In genomic region chr3:54732371-54732770, GRCm38 (mm10) we compare ENCODE assay signal across 21 mouse cellular contexts. TPM values are rescaled to one million over a fixed set of nuclear protein-coding genes. Genes with fewer than 3 reads are reported as not detected.
"Had no signal": no experiment of that assay in that cellular context is flagged by ENCODE, and none has a peak within 500 bp of the region (broad histone marks: within the 10 kb centered on the region; RNA-seq: fewer than 3 reads in every experiment).

No protein-coding gene starts in this region.

- H3K27me3 ChIP-seq: midbrain, embryonic 12.5 days; midbrain, embryonic 15.5 days; neural tube, embryonic 12.5 days; stomach, embryonic 15.5 days had no signal

- DNase-seq: lung, embryonic 14.5 days; lung, postnatal 10 days; lung, postnatal 4 days; right cerebral cortex, postnatal 14 days; thymus, adult 2 months; thymus, postnatal 25 days; thymus, postnatal 4 days had no signal

- H3K4me3 ChIP-seq: midbrain, embryonic 10.5 days; midbrain, embryonic 12.5 days; midbrain, embryonic 15.5 days; neural tube, embryonic 12.5 days; stomach, embryonic 15.5 days had no signal

- H3K9ac ChIP-seq: lung, embryonic 14.5 days; midbrain, embryonic 12.5 days; midbrain, embryonic 15.5 days; neural tube, embryonic 12.5 days; stomach, embryonic 15.5 days had no signal

- H3K4me2 ChIP-seq: midbrain, embryonic 12.5 days; midbrain, embryonic 15.5 days; neural tube, embryonic 12.5 days; stomach, embryonic 15.5 days had no signal

- ATAC-seq: midbrain, embryonic 15.5 days had no signal

- H3K27ac ChIP-seq: midbrain, embryonic 10.5 days; midbrain, embryonic 12.5 days; midbrain, embryonic 15.5 days; neural tube, embryonic 12.5 days; stomach, embryonic 15.5 days; stomach, postnatal 0 days had no signal

- H3K9me3 ChIP-seq: midbrain, embryonic 10.5 days; midbrain, embryonic 12.5 days; midbrain, embryonic 15.5 days; neural tube, embryonic 12.5 days; stomach, embryonic 15.5 days had no signal

RNA-seq across cellular contexts. Expression of gene Gm21958, which starts 18.2 kb away (rescaled TPM):
- total RNA-seq: megakaryocyte, adult 5-6 weeks; megakaryocyte-erythroid progenitor cell, adult 5-6 weeks; midbrain, postnatal 0 days; monocyte, adult 5-6 weeks; neutrophil, adult 5-6 weeks had no signal
- polyA plus RNA-seq: midbrain, embryonic 15.5 days; midbrain, postnatal 0 days; neural tube, embryonic 12.5 days; spleen, adult 2 months; stomach, embryonic 15.5 days; stomach, postnatal 0 days; testis, adult 2 months; thymus, adult 2 months; urinary bladder, adult 2 months had no signal

RNA-seq across cellular contexts. Expression of gene Smad9, which starts 23.0 kb away (rescaled TPM):
- total RNA-seq: megakaryocyte, adult 5-6 weeks; megakaryocyte-erythroid progenitor cell, adult 5-6 weeks; monocyte, adult 5-6 weeks; neutrophil, adult 5-6 weeks had no signal
